Mouse (Mus musculus): Measurements from ENCODE around the gene Npvf. TPM values are rescaled to one million over a fixed set of nuclear protein-coding genes. Genes with fewer than 3 reads are reported as not detected.

The Npvf gene
- total RNA-seq, 1 experiment = not detected

DNA sequence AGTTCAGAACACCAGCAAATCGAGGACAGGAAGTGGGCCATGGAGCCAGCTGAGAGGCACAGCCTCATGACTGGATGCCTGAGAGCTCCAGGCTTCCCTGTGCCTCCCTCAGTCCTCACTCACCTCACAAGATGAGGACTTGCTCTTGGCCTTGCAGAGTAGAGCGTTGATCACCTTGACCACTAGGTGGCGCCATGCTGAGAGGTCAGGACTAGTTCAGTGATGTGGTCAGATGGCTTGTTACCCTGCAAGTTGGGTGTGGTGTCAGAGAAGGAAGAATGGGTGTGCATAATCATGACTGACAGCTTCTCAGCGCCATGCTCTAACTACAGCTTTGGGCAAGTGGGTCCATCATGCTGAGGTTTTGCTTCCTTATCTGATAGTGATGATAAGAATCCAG, 52.6 kb downstream of the Npvf start:
- TF ChIP-seq ZC3H11A (IDR thresholded peaks at IDR 0.05; ENCODE audit: borderline replicate concordance, low read depth, low read length) (peak; percentile 42; the same call in 1 of the 2 replicates), CHD2 (IDR thresholded peaks at IDR 0.05; ENCODE audit: low read depth, low read length) (no peak)
- Histone ChIP-seq H3K36me3 (ENCODE audit: control insufficient read depth, insufficient read depth, low read length, poor library complexity, severe bottlenecking) (no peaks in the 10 kb centered on the region), H3K9ac (ENCODE audit: insufficient read depth, low read depth, low read length, poor library complexity, severe bottlenecking) (no peak overlapping the region), H3K27ac (ENCODE audit: insufficient read depth, low read depth, low read length, poor library complexity, severe bottlenecking) (no peak overlapping the region), H3K4me3 (ENCODE audit: insufficient read depth in 1 of 2, low read depth in 1 of 2, low read length in 2 of 2, poor library complexity in 1 of 2, severe bottlenecking in 1 of 2) (no peak overlapping the region), H3K9me3 (ENCODE audit: control insufficient read depth, insufficient read depth, low read depth, low read length) (no peaks in the 10 kb centered on the region), H3K4me1 (ENCODE audit: control insufficient read depth in 2 of 2, insufficient read depth in 2 of 2, low read length in 2 of 2, poor library complexity in 1 of 2) (peaks cover 0 to 4% of the 10 kb centered on the region in 2 experiments; a peak in 1 of 4 replicates)
- DNase-seq (ENCODE audit: low read depth, low spot score) = peak; percentile 92
- in situ Hi-C loops (cut with MboI; ENCODE audit: low sequenced_read_pairs in 2 of 2, unreplicated experiment in 2 of 2) = no loop called here

Other genes with a start within 250 kb of the Npvf start
- 6.7 and 9.9 TPM in 2 replicates for gene Osbpl3, start 198.2 kb downstream of the Npvf start, total RNA-seq (2012; rRNA removed)
- gene Cycs, start 87.9 kb downstream of the Npvf start, total RNA-seq (2012; rRNA removed) = 34.7 and 52.1 TPM in 2 replicates
- gene 4921507P07Rik, start 57.8 kb downstream of the Npvf start, total RNA-seq (2012; rRNA removed) = 0.40 and 0.79 TPM in 2 replicates